Mouse (Mus musculus): Measurements from ENCODE around the gene Olfr730.

The Olfr730 gene

DNA sequence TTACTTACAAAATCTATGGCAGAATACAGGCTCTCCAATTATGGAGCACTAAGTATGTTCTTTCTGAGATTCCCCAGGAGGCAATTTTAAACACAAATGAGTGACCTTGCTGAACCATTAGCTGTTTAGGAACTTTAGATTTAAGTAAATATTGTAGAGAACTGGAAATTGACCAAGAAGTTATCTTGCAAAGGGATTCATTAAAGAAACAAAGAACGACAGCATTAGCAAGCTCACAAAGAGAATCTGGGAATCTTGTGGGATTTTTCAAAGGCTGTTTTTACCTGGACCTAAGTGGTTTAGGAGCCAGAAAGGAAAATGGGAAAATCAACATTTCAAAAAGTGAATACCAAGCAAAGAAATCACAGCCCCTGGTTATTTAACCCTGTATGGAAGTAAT lies at the start of gene Olfr730:
Gene Olfr730 (minus strand): TSS at position 101 of the 400 bp plus-strand sequence.
- no peak for DNase-seq

- DNase-seq, result no peak
Observed at GRCm38 (mm10) chr14:50152810-50153209, 35.2 kb downstream of the Olfr730 start, which contains the start of gene Olfr729. Olfr729 (minus strand) TSS chr14:50152910.

DNA sequence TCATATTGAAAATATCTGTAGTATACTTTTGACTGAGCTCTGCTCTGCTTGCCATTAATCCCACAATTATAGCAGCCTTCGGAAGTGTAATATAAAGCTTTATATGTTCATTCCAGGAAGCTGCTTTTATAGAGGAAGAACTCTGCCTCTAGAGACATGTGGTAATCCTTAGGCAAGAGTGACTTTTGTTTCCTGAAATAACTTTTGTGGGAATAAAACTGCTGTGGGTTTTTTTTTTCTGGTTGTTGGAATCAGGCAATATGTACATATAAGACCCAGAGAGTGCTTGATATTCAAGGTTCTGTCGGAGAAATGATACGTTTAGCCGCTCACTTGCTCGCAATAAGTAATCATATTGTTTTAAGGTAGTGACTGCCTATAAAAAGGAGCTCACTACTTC lies 45.4 kb downstream of the Olfr730 start, which contains the start of gene Olfr728:
Gene Olfr728 (minus strand): TSS at position 101 of the 400 bp plus-strand sequence.
- no peak for DNase-seq

All from lung, postnatal 10 days (tissue).